Mouse (Mus musculus): ENCODE results near the gene Taf10.

GRCm38 (mm10) chr7:105793701-105794100 lies 49.5 kb upstream of the Taf10 start:
- TF ChIP-seq FLI1 (IDR thresholded peaks at IDR 0.05; ENCODE audit: low read length) (no peak), GATA1 (IDR thresholded peaks at IDR 0.05; ENCODE audit: borderline replicate concordance, low read length) (no peak)

Data from megakaryocyte, embryonic 14.5 days (primary cell).